Mouse (Mus musculus): ENCODE results near the gene Nav3. TPM values are rescaled to one million over a fixed set of nuclear protein-coding genes. Genes with fewer than 3 reads are reported as not detected.

Gene Nav3
- total and polyA plus RNA-seq, 3 experiments = not detected

GRCm38 (mm10) chr10:109905649-109906412 is 550.2 kb downstream of the Nav3 start:
- no peaks in the 10 kb centered on the region for H3K36me3 ChIP-seq (ENCODE audit: control insufficient read depth in 1 of 2, insufficient read depth in 2 of 2, low read length in 2 of 2)
- TF ChIP-seq POLR2AphosphoS2 (IDR thresholded peaks at IDR 0.05; ENCODE audit: low read length) (no peak), NELFE (IDR thresholded peaks at IDR 0.05; ENCODE audit: low read depth, low read length) (no peak), CTCF (IDR thresholded peaks at IDR 0.05 in 2 of 3, conservative IDR thresholded peaks at IDR 0.05 in 1 of 3; ENCODE audit: control insufficient read depth in 1 of 3, insufficient read depth in 1 of 3, low read depth in 2 of 3, low read length in 3 of 3, poor library complexity in 1 of 3, severe bottlenecking in 1 of 3) (no peak), JUND (IDR thresholded peaks at IDR 0.05; ENCODE audit: low read depth, low read length) (no peak), POLR2AphosphoS5 (IDR thresholded peaks at IDR 0.05; ENCODE audit: borderline replicate concordance, low read depth, low read length) (no peak), MAZ (IDR thresholded peaks at IDR 0.05; ENCODE audit: low read depth, low read length) (no peak), TCF12 (IDR thresholded peaks at IDR 0.05; ENCODE audit: low read depth, low read length) (no peak), TAL1 (IDR thresholded peaks at IDR 0.05; ENCODE audit: low read length) (no peak), ZNF384 (IDR thresholded peaks at IDR 0.05; ENCODE audit: low read depth, low read length) (no peak), EP300 (IDR thresholded peaks at IDR 0.05; ENCODE audit: low read depth in 1 of 2, low read length in 2 of 2) (no peak), USF2 (IDR thresholded peaks at IDR 0.05; ENCODE audit: borderline replicate concordance in 1 of 2, insufficient read depth in 1 of 2, low read depth in 1 of 2, low read length in 2 of 2) (no peak), ZKSCAN1 (IDR thresholded peaks at IDR 0.05; ENCODE audit: low read depth, low read length) (no peak)

GRCm38 (mm10) chr10:109904841-109905240 is 551.2 kb downstream of the Nav3 start:
- Histone ChIP-seq H3K27me3 (ENCODE audit: control insufficient read depth in 1 of 2, insufficient read depth in 2 of 2, low read length in 2 of 2) (no peaks in the 10 kb centered on the region), H3K9ac (ENCODE audit: control insufficient read depth, low read depth, low read length, poor library complexity, severe bottlenecking) (no peak overlapping the region), H3K4me1 (ENCODE audit: control insufficient read depth in 1 of 2, insufficient read depth in 2 of 2, low read length in 2 of 2) (no peaks in the 10 kb centered on the region), H3K36me3 (ENCODE audit: control insufficient read depth in 1 of 2, insufficient read depth in 2 of 2, low read length in 2 of 2) (no peaks in the 10 kb centered on the region), H3K9me3 (replicated peaks; ENCODE audit: insufficient read depth, low read length) (no peaks in the 10 kb centered on the region), H3K79me2 (ENCODE audit: control insufficient read depth, insufficient read depth, low read length, poor library complexity) (no peaks in the 10 kb centered on the region), H3K27ac (ENCODE audit: control insufficient read depth, low read depth, low read length) (no peak overlapping the region), H3K4me3 (ENCODE audit: control insufficient read depth in 1 of 2, insufficient read depth in 1 of 2, low read depth in 2 of 2, low read length in 2 of 2) (no peak overlapping the region)
- TF ChIP-seq USF2 (IDR thresholded peaks at IDR 0.05; ENCODE audit: borderline replicate concordance in 1 of 2, insufficient read depth in 1 of 2, low read depth in 1 of 2, low read length in 2 of 2) = no peak
- no peak for TF ChIP-seq RAD21 (IDR thresholded peaks at IDR 0.05; ENCODE audit: low read depth, low read length)
- no peak for TF ChIP-seq UBTF (IDR thresholded peaks at IDR 0.05; ENCODE audit: borderline replicate concordance, insufficient read depth, low read depth, low read length)
- no peak for TF ChIP-seq CHD2 (IDR thresholded peaks at IDR 0.05; ENCODE audit: low read length)
- no peak for TF ChIP-seq CHD1 (IDR thresholded peaks at IDR 0.05; ENCODE audit: low read depth, low read length)
- TF ChIP-seq ZKSCAN1 (IDR thresholded peaks at IDR 0.05; ENCODE audit: low read depth, low read length) = no peak
- TF ChIP-seq NELFE (IDR thresholded peaks at IDR 0.05; ENCODE audit: low read depth, low read length) = no peak
- DNase-seq (ENCODE audit: low read depth, low spot score) = no peak

More at GRCm38 (mm10) chr10:109905649-109906412, 550.2 kb downstream of the Nav3 start:
- Histone ChIP-seq H3K9me3 (replicated peaks; ENCODE audit: insufficient read depth, low read length) (no peaks in the 10 kb centered on the region), H3K79me2 (ENCODE audit: control insufficient read depth, insufficient read depth, low read length, poor library complexity) (no peaks in the 10 kb centered on the region), H3K9ac (ENCODE audit: control insufficient read depth, low read depth, low read length, poor library complexity, severe bottlenecking) (no peak overlapping the region), H3K4me3 (ENCODE audit: control insufficient read depth in 1 of 2, insufficient read depth in 1 of 2, low read depth in 2 of 2, low read length in 2 of 2) (no peak overlapping the region), H3K4me1 (ENCODE audit: control insufficient read depth in 1 of 2, insufficient read depth in 2 of 2, low read length in 2 of 2) (no peaks in the 10 kb centered on the region), H3K27ac (ENCODE audit: control insufficient read depth, low read depth, low read length) (no peak overlapping the region), H3K27me3 (ENCODE audit: control insufficient read depth in 1 of 2, insufficient read depth in 2 of 2, low read length in 2 of 2) (no peaks in the 10 kb centered on the region)
- DNase-seq (ENCODE audit: low read depth, low spot score) = no peak

Data from MEL (cell line).